Mouse (Mus musculus) mouse trophoblast stem cell (cell line): ENCODE results near the gene Ccdc180.

Experiments
- in situ Hi-C, 2 experiments: fragments of 300-500 bp; cut with MseI, MboI; formaldehyde crosslinking; loops; 2 replicates in 1 of 2; 3 replicates in 1 of 2; pipeline ENCODE4 v1.15.1; 2025

Gene Ccdc180

DNA sequence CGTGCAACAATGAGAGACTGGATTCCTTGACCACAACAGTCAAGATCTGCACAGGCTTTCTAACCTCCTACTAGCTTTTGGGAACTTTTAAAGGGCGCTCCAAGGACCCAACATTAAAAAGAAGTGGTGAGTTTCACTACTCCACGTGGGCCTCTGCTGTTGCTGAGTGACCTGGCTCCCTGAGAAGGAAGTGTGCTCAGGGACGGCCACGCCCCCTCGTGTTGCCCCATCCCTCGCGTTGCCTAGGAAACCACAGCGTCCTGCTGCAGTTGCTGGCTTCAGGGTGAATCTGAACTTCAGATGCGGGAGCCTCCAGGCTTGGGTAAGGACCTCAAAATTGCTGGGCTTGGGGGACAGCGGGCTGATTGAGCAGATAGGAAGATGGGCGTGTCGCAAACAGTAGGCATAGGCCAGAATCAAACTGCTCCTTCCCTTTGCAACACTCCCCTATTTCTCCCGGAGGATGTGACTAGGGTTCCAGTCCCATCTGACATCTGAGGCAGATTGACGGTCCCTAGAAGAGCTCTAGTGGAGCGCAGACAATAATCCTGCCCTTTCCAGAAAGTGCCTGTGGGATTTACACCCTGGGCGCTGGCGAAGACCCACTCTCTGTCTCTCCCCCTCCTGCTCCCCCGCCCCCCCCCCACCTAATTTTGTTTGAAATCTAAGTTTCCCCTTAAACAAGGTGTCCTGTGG, at the start of gene Ccdc180:
Ccdc180 (plus strand) TSS at position 238 of the 696 bp plus-strand sequence.
- in situ Hi-C loops, result no loop called here

DNA sequence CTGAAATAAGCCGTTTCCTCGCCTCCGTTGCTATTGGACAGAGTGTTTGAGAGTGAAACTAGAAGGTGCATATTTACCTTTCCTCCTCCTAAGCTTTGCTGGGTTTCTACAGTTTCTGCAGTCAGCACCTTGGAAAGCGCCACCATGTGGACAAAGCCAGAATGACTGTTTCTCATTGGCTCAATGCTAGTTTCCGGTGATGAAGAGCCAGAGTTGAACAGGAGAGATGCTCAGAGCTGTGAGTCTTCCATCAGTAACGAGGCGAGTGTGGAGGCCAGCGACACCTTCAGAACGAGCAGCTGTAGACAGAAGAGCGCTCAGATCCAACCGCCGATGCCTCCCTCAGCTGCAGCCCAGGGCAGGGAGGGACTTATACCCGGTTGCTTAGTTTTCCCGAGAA, 45.7 kb upstream of the Ccdc180 start:
- in situ Hi-C loops, result no loop called here

GRCm38 (mm10) chr4:45846263-45846662, 43.8 kb upstream of the Ccdc180 start:
- in situ Hi-C loops, result no loop called here

DNA sequence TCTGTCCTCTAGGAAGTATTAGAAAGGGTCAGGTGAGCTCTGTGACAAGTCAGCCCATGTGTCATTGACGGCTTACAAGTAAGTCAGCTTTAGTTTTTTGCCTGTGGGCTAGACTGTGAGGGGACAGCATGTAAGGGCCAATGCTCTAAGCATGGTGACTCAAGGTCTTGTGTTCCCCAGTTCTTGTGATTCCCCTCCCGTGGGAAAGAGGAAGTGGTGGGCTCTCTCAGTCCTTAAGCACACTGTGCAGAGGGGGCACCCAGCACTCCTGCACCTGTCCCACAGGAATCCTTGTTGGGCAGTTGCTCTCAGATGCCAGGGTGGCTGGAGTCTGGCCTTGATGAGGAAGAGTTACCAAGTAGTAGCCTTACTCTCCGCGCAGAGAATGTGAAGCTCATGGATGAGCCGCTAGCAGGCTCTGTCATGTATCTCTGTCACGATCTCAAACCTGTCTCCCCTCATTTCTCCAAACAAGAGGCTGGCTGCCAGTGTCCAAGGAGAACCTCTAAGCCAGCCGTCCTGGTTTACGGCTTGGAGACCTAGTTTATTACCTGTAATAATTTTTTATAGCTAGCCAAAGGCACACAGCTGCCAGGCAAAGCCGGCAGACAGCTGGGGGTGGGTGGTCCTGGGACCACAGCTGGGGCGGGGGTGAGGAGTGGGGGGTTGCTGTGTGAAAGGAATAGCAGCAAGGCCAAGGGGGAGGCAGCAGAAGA, 41.8 kb upstream of the Ccdc180 start, which contains the start of gene Stra6l:
Stra6l (plus strand) TSS at position 556 of the 716 bp plus-strand sequence.
- in situ Hi-C loops, result no loop called here

GRCm38 (mm10) chr4:45848825-45849156, 41.3 kb upstream of the Ccdc180 start:
- in situ Hi-C loops, result no loop called here

GRCm38 (mm10) chr4:45849419-45849818, 40.7 kb upstream of the Ccdc180 start:
- in situ Hi-C loops, result no loop called here

- in situ Hi-C loops, result no loop called here
Observed at GRCm38 (mm10) chr4:45851640-45852051, 38.5 kb upstream of the Ccdc180 start.

GRCm38 (mm10) chr4:45853496-45854246, 36.4 kb upstream of the Ccdc180 start:
- in situ Hi-C loops, result no loop called here

- in situ Hi-C loops, result no loop called here
Observed at GRCm38 (mm10) chr4:45855803-45856424, 34.2 kb upstream of the Ccdc180 start.

GRCm38 (mm10) chr4:45861160-45861559, 28.9 kb upstream of the Ccdc180 start:
- in situ Hi-C loops, result no loop called here

DNA sequence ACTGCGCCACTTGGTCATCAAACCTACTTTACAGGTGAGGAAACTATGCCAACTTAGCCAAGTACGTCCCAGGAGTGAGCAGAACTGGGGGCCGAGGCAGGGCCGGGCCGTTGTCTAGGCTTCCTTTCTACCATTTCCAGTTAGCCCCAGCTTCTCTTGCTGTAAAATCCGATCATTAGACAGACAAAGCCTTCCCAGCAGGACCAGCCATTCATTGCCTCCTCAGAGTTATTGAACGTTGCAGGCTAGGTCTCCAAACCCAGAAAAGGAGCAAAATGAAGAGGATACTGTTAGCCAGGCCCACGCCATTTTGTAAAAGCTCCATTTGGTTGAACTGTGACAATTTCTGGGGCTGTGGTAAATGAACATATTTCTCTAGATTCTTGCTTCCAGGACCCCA, 22.7 kb upstream of the Ccdc180 start:
- in situ Hi-C loops, result no loop called here

DNA sequence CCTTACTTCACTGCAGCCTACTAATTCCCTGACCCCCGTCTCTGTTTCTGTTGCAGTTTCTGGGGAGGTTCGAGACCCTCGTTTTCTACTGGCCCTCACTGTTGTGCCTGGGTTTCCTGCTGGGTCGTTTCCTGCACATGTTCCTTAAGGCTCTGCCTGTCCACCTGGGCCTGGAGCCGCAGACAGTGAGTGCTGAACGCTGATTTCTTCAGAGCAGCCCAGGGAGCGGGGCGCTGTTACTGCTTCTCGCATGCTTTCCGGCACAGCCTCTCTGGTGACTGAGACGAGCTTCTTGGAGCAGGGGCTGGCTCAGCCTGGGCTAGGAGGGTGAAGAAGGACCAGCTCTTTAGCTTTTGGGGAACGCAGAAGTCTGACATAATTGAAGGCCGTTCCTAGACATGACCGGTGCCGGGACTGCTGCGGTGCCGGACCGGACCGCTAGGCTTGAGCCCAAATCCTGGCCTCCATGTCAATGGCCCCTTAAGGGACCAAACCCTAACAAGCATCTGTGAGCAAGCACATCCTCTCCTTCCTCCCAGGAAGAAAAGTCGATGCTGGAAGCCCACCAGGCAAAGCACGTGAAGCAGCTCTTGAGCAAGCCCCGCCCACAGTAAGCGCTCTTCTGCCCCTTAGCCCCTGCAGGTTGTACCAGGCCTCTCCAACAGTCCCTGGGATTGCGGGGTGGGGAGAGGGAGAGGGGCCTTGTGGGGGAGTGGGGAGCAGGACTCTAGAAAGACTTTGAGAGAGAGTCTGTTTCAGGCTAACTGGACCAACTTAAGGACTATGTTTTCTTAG, 20.9 kb upstream of the Ccdc180 start:
- in situ Hi-C loops, result no loop called here

DNA sequence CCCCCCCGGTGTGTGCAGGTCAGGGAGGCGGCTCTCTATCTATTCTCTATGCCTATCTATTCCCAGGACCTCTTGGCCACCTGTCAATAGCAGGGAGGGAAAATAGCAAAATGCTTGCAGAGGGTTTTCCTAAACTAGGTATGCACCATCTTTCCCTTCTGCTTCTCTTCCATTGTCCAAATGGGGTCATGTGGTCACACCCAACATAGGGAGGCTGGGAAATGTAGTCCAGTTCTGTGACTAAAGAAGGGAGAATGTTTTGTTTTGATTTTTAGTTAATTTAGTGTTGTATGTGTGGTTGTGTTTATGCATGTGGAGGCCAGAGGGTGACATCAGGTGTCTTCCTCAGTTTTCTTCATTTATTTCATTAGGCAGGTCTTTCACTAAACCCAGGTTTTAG, 18.0 kb upstream of the Ccdc180 start:
- in situ Hi-C loops, result no loop called here

DNA sequence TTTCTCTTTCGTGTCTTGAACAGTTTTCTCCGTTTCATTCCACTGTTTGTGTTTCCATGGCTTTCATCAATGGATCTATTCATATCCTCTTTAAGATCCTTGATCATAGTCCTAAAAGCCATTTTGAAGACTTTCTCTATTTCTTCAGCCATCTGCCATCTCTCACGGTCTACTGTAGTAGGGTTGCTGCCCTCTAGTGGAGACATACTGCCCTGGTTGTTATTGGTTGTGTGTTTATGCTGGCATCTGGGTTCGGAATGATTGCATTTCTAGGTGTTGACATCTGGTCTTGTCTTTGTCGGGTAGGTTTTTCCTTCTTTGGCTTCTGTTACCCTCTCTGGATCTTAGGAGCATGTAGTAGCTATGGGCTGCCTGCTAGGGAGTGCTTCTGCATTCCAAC, 11.2 kb upstream of the Ccdc180 start:
- in situ Hi-C loops, result no loop called here

- in situ Hi-C loops, result no loop called here
Observed at GRCm38 (mm10) chr4:45882521-45882920, 7.6 kb upstream of the Ccdc180 start.

DNA sequence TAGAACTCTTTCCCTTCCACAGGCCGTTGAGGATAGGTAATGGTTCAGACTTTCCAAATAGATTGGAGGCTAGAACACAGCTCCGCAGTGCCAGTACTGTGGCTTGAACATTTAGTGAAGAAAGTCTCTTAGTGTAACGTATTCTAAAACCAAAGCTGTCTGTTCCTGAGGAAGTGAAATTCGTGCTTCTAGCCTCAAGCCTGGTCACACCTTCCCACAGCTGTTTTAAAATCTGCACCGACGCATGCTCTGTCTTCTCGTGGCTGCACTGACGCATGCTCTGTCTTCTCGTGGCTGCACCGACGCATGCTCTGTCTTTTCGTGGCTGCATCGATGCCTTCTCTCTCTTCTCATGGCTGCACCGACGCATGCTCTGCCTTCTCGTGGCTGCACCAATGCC, 6.9 kb upstream of the Ccdc180 start:
- in situ Hi-C loops, result no loop called here

DNA sequence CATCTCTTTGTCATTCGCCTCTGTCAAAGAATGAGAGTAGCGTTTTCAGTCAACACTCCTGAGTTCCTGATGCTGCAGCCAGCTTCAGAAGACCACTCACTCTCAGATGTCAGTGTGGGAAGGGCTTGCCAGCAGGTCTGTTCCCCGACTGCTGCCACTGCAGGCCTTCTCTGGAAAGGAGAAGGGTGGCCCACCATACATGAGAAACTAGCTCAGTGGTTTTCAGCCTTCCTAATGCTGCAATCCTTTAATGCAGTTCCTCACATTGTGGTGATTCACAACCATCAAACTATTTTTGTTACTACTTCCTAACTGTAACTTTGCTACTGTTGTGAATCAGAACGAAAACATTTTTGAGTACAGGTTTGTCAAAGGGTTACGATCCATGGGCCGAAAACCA, 616 bp upstream of the Ccdc180 start:
- in situ Hi-C loops, result no loop called here

GRCm38 (mm10) chr4:45896425-45897081, 6.5 kb downstream of the Ccdc180 start:
- in situ Hi-C loops, result no loop called here

DNA sequence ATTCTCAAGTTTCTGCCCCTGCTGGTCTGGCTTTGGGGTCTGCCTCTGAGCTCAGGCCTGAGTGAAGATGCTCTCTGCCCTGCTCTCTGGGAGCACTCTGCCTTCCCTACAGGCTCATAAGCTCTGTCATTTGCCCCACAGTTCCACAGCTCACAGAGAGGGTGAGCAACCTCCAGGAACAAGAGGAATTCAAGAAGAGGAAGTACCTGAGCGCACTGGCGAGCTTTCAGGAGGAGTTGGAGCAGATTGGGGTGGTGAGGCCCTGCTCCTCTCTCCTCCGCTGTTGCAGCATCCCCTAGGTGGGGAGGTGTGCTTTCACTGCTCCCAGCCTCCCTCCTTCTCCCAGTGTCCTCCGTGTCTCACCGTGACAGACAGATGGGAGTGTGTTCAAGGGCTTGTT, 8.3 kb downstream of the Ccdc180 start:
- in situ Hi-C loops, result no loop called here

DNA sequence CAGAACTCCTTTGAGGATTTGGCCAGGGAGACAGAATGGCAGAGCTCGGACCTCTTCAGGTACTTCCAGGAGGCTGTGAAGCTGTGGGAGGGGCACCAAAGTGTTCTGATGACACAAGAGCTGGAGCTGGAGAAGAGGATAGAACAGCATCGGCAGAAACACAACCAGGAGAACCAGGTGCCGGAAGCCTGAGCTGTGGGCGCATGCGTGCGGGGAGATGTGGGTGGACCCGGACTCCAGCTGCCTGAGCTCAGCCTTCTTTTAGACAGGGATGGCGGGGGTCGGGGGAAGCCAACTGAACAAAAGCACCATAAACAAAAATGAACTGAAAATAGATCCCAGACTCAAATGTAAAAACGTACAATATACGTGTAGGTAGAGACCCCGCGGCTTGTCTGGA, 19.2 kb downstream of the Ccdc180 start:
- in situ Hi-C loops, result no loop called here

GRCm38 (mm10) chr4:45909924-45910323, 19.8 kb downstream of the Ccdc180 start:
- in situ Hi-C loops, result no loop called here
